Mouse (Mus musculus) MEL (cell line): ENCODE results near the gene Olfr71. TPM values are rescaled to one million over a fixed set of nuclear protein-coding genes. Genes with fewer than 3 reads are reported as not detected.

ENCODE experiments used
- DNase-seq: peaks from one replicate; pipeline ENCODE4 v3.0.0; 2011; ENCODE audit warnings: low read depth, low spot score
- H3K27ac ChIP-seq: 2 replicates; pipeline ENCODE4 v1.5.1; 2012; ENCODE audit warnings: low read depth, mild to moderate bottlenecking, control low read depth, low read length, moderate library complexity; ENCODE audit not compliant: control insufficient read depth
- H3K27me3 ChIP-seq, 2 experiments: fragments of 150-350 bp in 1 of 2; sonication (generic) in 1 of 2; 2 replicates each; pipeline ENCODE4 v1.6.1; 2012; ENCODE audit warnings: low read length in 2 of 2, mild to moderate bottlenecking in 2 of 2, improper control_type of control experiment in 1 of 2, moderate library complexity in 1 of 2; ENCODE audit not compliant: insufficient read depth in 2 of 2, control insufficient read depth in 1 of 2
- H3K36me3 ChIP-seq, 2 experiments: 2 replicates each; pipeline ENCODE4 v1.6.1; 2012 to 2014; ENCODE audit warnings: low read length in 2 of 2, improper control_type of control experiment in 1 of 2, inconsistent platforms in 1 of 2, mild to moderate bottlenecking in 1 of 2; ENCODE audit not compliant: insufficient read depth in 2 of 2, control insufficient read depth in 1 of 2
- H3K4me1 ChIP-seq, 2 experiments: fragments of 150-350 bp in 1 of 2; sonication (generic) in 1 of 2; 2 replicates each; pipeline ENCODE4 v1.6.1; 2012; ENCODE audit warnings: low read length in 2 of 2, improper control_type of control experiment in 1 of 2, mild to moderate bottlenecking in 1 of 2; ENCODE audit not compliant: insufficient read depth in 2 of 2, control insufficient read depth in 1 of 2
- H3K4me3 ChIP-seq, 2 experiments: fragments of 150-350 bp in 1 of 2; sonication (generic) in 1 of 2; 2 replicates each; pipeline ENCODE4 v1.5.1; 2012; ENCODE audit warnings: low read depth in 2 of 2, low read length in 2 of 2, mild to moderate bottlenecking in 2 of 2, moderate library complexity in 2 of 2, control low read depth in 1 of 2, improper control_type of control experiment in 1 of 2; ENCODE audit not compliant: control insufficient read depth in 1 of 2, insufficient read depth in 1 of 2
- H3K79me2 ChIP-seq: 2 replicates; pipeline ENCODE4 v1.6.1; 2012; ENCODE audit warnings: mild to moderate bottlenecking, low read length, moderate library complexity; ENCODE audit not compliant: control insufficient read depth, poor library complexity, insufficient read depth
- H3K9ac ChIP-seq: 2 replicates; pipeline ENCODE4 v1.6.1; 2012; ENCODE audit warnings: low read depth, mild to moderate bottlenecking, control low read depth, low read length, moderate library complexity; ENCODE audit not compliant: control insufficient read depth, poor library complexity, severe bottlenecking
- H3K9me3 ChIP-seq: fragments of 150-350 bp; sonication (generic); replicated peaks from 2 replicates; pipeline ENCODE4 v1.6.1; 2012; ENCODE audit warnings: mild to moderate bottlenecking, low read length, improper control_type of control experiment, moderate library complexity; ENCODE audit not compliant: insufficient read depth
- E2F4 ChIP-seq: IDR thresholded peaks from 2 replicates; pipeline ENCODE4 v1.6.1; 2011; ENCODE audit warnings: low read depth, low read length, improper control_type of control experiment, borderline replicate concordance
- ELF1 ChIP-seq: IDR thresholded peaks from 2 replicates; pipeline ENCODE4 v1.6.1; 2014; ENCODE audit warnings: low read depth, mild to moderate bottlenecking, inconsistent platforms, low read length, improper control_type of control experiment, moderate library complexity
- EP300 ChIP-seq, 2 experiments: IDR thresholded peaks; 2 replicates each; pipeline ENCODE4 v1.6.1; 2011; ENCODE audit warnings: improper control_type of control experiment in 2 of 2, low read length in 2 of 2, low read depth in 1 of 2, mild to moderate bottlenecking in 1 of 2
- GATA1 ChIP-seq: IDR thresholded peaks from 2 replicates; pipeline ENCODE4 v1.6.1; 2011; ENCODE audit warnings: low read depth, low read length, improper control_type of control experiment
- HCFC1 ChIP-seq: IDR thresholded peaks from 2 replicates; pipeline ENCODE4 v1.6.1; 2012; ENCODE audit warnings: low read depth, mild to moderate bottlenecking, inconsistent platforms, low read length, improper control_type of control experiment, moderate library complexity
- KAT2A ChIP-seq: conservative IDR thresholded peaks from 2 replicates; pipeline ENCODE4 v1.6.1; 2012; ENCODE audit warnings: low read depth, low read length, improper control_type of control experiment, inconsistent platforms
- MAFK ChIP-seq: IDR thresholded peaks from 2 replicates; pipeline ENCODE4 v1.6.1; 2011; ENCODE audit warnings: low read depth, mild to moderate bottlenecking, low read length, improper control_type of control experiment, borderline replicate concordance
- MAZ ChIP-seq: IDR thresholded peaks from 2 replicates; pipeline ENCODE4 v1.6.1; 2012; ENCODE audit warnings: low read depth, mild to moderate bottlenecking, inconsistent platforms, low read length, improper control_type of control experiment
- MEF2A ChIP-seq: IDR thresholded peaks from 2 replicates; pipeline ENCODE4 v1.6.1; 2014; ENCODE audit warnings: low read depth, mild to moderate bottlenecking, inconsistent platforms, low read length, improper control_type of control experiment; ENCODE audit not compliant: poor library complexity, insufficient replicate concordance, severe bottlenecking; ENCODE audit errors: extremely low read depth
- MXI1 ChIP-seq: IDR thresholded peaks from 2 replicates; pipeline ENCODE4 v1.6.1; 2011; ENCODE audit warnings: mild to moderate bottlenecking, low read depth, low read length, improper control_type of control experiment
- MYB ChIP-seq: IDR thresholded peaks from 2 replicates; pipeline ENCODE4 v1.6.1; 2011; ENCODE audit warnings: mild to moderate bottlenecking, low read depth, low read length, improper control_type of control experiment
- MYC ChIP-seq: IDR thresholded peaks from 2 replicates; pipeline ENCODE4 v1.6.1; 2011; ENCODE audit warnings: low read depth, mild to moderate bottlenecking, low read length, improper control_type of control experiment, moderate library complexity
- POLR2A ChIP-seq, 2 experiments: IDR thresholded peaks; 2 replicates each; pipeline ENCODE4 v1.6.1; 2011 to 2012; ENCODE audit warnings: low read length in 2 of 2, mild to moderate bottlenecking in 2 of 2, control low read depth in 1 of 2, improper control_type of control experiment in 1 of 2, low read depth in 1 of 2, moderate library complexity in 1 of 2; ENCODE audit not compliant: control insufficient read depth in 1 of 2, insufficient read depth in 1 of 2, poor library complexity in 1 of 2
- RAD21 ChIP-seq: IDR thresholded peaks from 2 replicates; pipeline ENCODE4 v1.6.1; 2011; ENCODE audit warnings: mild to moderate bottlenecking, low read depth, low read length, improper control_type of control experiment
- TBP ChIP-seq: IDR thresholded peaks from 2 replicates; pipeline ENCODE4 v1.8.0; 2011; ENCODE audit warnings: low read depth, low read length, improper control_type of control experiment
- USF1 ChIP-seq: IDR thresholded peaks from 2 replicates; pipeline ENCODE4 v1.6.1; 2014; ENCODE audit warnings: low read depth, mild to moderate bottlenecking, inconsistent platforms, low read length, improper control_type of control experiment, moderate library complexity
- ZC3H11A ChIP-seq: IDR thresholded peaks from 2 replicates; pipeline ENCODE4 v1.6.1; 2012; ENCODE audit warnings: low read depth, mild to moderate bottlenecking, inconsistent platforms, low read length, improper control_type of control experiment
- ZKSCAN1 ChIP-seq: IDR thresholded peaks from 2 replicates; pipeline ENCODE4 v1.6.1; 2012; ENCODE audit warnings: low read depth, mild to moderate bottlenecking, inconsistent platforms, low read length, improper control_type of control experiment, moderate library complexity
- polyA plus RNA-seq, 2 experiments: library from polyadenylated mRNA; stranded (reverse) in 1 of 2; unstranded in 1 of 2; fragments of >175 nt in 1 of 2; fragments of >200 nt in 1 of 2; gene quantifications; 2 replicates each; pipeline versions ENCODE4 v1.2.1 to v1.2.4; 2012; ENCODE audit warnings: low replicate concordance in 2 of 2, low read depth in 1 of 2; ENCODE audit not compliant: insufficient read length in 2 of 2, insufficient read depth in 1 of 2, missing spikeins in 1 of 2
- total RNA-seq: library from RNA; depleted of rRNA; stranded (reverse); fragments of 300-350 nt; gene quantifications from 2 replicates; pipeline ENCODE4 v1.2.3, GENCODE M21; 2012

The Olfr71 gene
- total and polyA plus RNA-seq, 3 experiments, result not detected

DNA sequence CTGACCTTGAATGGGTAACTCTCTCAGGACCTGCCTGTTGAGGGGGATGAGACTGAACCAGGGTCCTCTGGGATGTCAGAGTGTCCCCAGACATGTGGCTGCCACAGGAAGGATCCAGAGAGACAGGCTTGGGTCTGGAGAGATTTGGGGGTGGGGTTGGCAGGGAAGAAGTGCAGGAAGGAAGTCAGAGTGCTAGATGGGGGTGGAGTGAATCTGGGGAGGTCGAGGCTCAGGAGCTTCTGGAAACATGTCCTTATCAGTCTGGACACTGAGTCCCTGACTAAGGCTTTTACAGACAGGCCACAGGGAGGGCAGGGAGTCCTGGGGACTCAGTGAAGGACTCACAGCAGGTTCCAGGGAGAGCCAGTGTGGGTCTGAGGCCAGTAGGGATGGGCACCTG lies 22.1 kb upstream of the Olfr71 start:
- DNase-seq, result no peak
- Histone ChIP-seq H3K9ac (no peak overlapping the region), H3K27me3 (peaks cover 0 to 2% of the 10 kb centered on the region in 2 experiments; a peak in 2 of 4 replicates)

GRCm38 (mm10) chr4:43730750-43731297 lies 20.8 kb upstream of the Olfr71 start:
- Histone ChIP-seq H3K4me3 (no peak overlapping the region), H3K27ac (no peak overlapping the region), H3K36me3 (no peaks in the 10 kb centered on the region), H3K27me3 (0 out of 4 replicates have a peak, but pooled peaks cover 0 to 2% of the 10 kb centered on the region in 2 experiments), H3K9me3 (no peaks in the 10 kb centered on the region), H3K79me2 (no peaks in the 10 kb centered on the region), H3K9ac (no peak overlapping the region), H3K4me1 (peaks cover 0 to 19% of the 10 kb centered on the region in 2 experiments; a peak in 2 of 4 replicates)
- TF ChIP-seq MAFK, result no peak
- no peak for TF ChIP-seq MEF2A
- no peak for TF ChIP-seq ELF1
- no peak for TF ChIP-seq EP300 (IDR thresholded peaks at IDR 0.05; ENCODE audit: low read depth in 1 of 2, low read length in 2 of 2)
- no peak for TF ChIP-seq HCFC1
- TF ChIP-seq MYC, result no peak
- TF ChIP-seq ZKSCAN1, result no peak
- no peak for TF ChIP-seq MAZ
- no peak for TF ChIP-seq MXI1
- no peak for TF ChIP-seq GATA1
- TF ChIP-seq KAT2A, result no peak
- TF ChIP-seq E2F4, result no peak
- no peak for TF ChIP-seq USF1
- no peak for TF ChIP-seq RAD21
- no peak for TF ChIP-seq ZC3H11A
- no peak for DNase-seq

More for the DNA sequence above, 22.1 kb upstream of the Olfr71 start:
- no peaks in the 10 kb centered on the region for H3K79me2 ChIP-seq
- H3K27ac ChIP-seq, result no peak overlapping the region
- no peak overlapping the region for H3K4me3 ChIP-seq
- H3K36me3 ChIP-seq, result no peaks in the 10 kb centered on the region
- H3K9me3 ChIP-seq, result no peaks in the 10 kb centered on the region
- no peak for TF ChIP-seq MXI1
- no peak for TF ChIP-seq TBP
- TF ChIP-seq POLR2A (IDR thresholded peaks at IDR 0.05; ENCODE audit: control insufficient read depth in 1 of 2, insufficient read depth in 1 of 2, low read depth in 1 of 2, low read length in 2 of 2, poor library complexity in 1 of 2), result no peak
- TF ChIP-seq MYB, result no peak
- TF ChIP-seq MYC, result no peak
- no peak for TF ChIP-seq EP300 (IDR thresholded peaks at IDR 0.05; ENCODE audit: low read depth in 1 of 2, low read length in 2 of 2)
- no peak for TF ChIP-seq GATA1
- peaks cover 0 to 19% of the 10 kb centered on the region in 2 experiments; a peak in 2 of 4 replicates for H3K4me1 ChIP-seq
